Mouse (Mus musculus) kidney, adult 2 months (tissue): Measurements from ENCODE around the gene Hcrt.

Source experiments
- CTCF ChIP-seq: fragments of 200-500 bp; conservative IDR thresholded peaks from 2 replicates; pipeline ENCODE4 v1.5.1; 2011; ENCODE audit warnings: low read depth, mild to moderate bottlenecking, control low read depth, low read length, moderate library complexity, mixed read lengths; ENCODE audit not compliant: insufficient read depth, insufficient read length
- POLR2A ChIP-seq: fragments of 200-500 bp; IDR thresholded peaks from one replicate; pipeline ENCODE4 v1.6.1; 2011; ENCODE audit warnings: low read depth, low read length, control low read depth

DNA sequence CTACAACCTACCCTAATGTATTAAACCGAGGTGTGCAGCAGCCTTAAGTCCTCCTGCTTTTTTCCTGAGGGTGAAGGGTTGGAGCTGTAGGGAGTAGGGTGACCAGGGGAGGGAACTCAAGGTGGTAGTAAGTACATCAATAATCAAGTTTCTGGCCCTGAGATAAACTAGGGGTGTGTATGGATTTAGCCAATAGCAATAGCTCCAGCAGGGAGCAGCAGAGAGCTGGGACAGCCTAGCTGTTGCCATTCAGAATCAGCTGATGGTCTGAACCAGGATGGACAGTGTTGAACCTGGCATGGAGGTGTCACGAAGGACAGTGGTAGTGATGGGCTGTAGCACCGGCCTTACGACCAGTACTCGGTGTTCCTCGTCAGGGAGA is 48.2 kb downstream of the Hcrt start:
- TF ChIP-seq POLR2A (no peak), CTCF (peak; percentile 93)
